Mouse (Mus musculus): ENCODE data around the gene Myt1l.

DNA sequence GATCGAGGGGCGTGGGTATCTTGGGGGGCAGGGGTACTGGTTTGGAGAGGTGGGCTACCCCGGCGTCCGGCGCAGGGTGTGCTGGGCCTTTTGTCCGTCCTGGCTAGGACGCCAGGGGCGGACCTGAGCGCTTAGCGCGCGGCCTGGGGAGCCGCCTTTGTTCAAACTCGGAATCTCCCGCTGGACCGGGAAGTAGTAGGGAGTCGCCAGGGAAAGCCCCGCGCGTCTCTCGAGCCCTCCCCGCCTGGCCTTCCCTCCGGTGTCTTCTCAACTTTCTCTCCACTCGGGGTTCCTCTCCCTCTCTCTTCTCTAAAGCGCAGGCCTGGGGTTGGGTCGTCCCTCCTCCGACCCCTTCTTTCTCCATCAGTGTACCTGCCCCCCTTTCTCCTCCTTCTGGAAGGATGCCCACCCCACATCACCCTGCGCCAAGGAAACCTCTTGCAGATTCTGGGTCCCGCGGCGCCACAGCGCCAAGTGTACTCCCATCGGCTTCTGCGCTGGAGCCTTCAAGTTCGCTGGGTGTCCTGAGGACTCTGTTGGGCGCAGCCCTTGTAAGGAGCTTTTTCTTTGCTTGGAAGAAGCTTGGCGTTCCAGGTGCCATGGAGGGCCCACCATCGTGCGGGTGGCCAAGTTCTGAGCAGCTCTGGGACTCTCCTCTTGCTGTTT lies 410.3 kb downstream of the Myt1l start:
- TF ChIP-seq POLR2A (IDR thresholded peaks at IDR 0.05; ENCODE audit: borderline replicate concordance, control insufficient read depth, low read depth, low read length) = no peak
- TF ChIP-seq CTCF (IDR thresholded peaks at IDR 0.05; ENCODE audit: control insufficient read depth, insufficient read depth, low read length) = no peak
